Comparison of ENCODE assay signal across 16 mouse cellular contexts in the genomic region with DNA sequence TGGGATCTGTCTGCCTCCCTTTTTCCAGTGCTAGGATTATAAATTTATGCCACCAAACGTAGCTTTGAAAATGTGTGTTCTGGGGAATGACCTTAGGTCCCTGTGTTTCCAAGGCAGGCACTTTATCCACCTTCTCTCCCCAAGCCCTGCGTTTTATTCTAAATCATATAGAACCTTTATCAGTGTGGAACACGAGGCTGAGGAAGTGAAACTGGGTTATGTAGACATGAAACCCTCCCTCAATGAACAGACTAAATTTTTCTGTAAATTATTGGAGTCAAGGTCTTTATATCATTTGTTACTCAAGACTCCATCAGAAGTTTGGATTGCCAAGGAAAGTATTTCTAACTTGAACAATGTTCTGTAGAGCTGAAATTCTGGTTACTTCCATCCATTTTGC.
DNase-seq lines count a peak whose midpoint lies in the region; TF ChIP-seq lines count a peak whose summit lies in the region.
"Had no signal": no experiment of that assay in that cellular context is flagged by ENCODE, and none has a peak within 500 bp of the region (broad histone marks: within the 10 kb centered on the region; RNA-seq: fewer than 3 reads in every experiment).

No protein-coding gene starts in this region.

- H3K4me2 ChIP-seq in CH12.LX (ENCODE audit: insufficient read depth, low read depth, poor library complexity, severe bottlenecking) = no peak overlapping the region

- in situ Hi-C loops in CH12.LX (cut with MboI; ENCODE audit: low pct_ligation_motif_present, low pct_unique_long_range_greater_than_20kb, low sequenced_read_pairs) = no loop called here

- H3K79me2 ChIP-seq in CH12.LX (replicated peaks; ENCODE audit: control insufficient read depth, extremely low read depth, insufficient read depth, poor library complexity, severe bottlenecking) = no peaks in the 10 kb centered on the region

- H3K4me1 ChIP-seq in CH12.LX (ENCODE audit: control insufficient read depth in 1 of 2, insufficient read depth in 2 of 2) = peaks cover 3 to 13% of the 10 kb centered on the region in 2 experiments; a peak in 3 of 4 replicates

- dilution Hi-C loops in CH12.LX (cut with MboI; ENCODE audit: extremely low pct_ligation_motif_present, extremely low pct_unique_long_range_greater_than_20kb, low sequenced_read_pairs) = no loop called here

- no peaks in the 10 kb centered on the region for H3K9me3 ChIP-seq in CH12.LX (replicated peaks; ENCODE audit: low read length)
- H3K9me3 ChIP-seq: G1E had no signal

- TF ChIP-seq CTCF in CH12.LX (conservative IDR thresholded peaks at IDR 0.05 in 1 of 2, IDR thresholded peaks at IDR 0.05 in 1 of 2; ENCODE audit: low read depth in 2 of 2, low read length in 2 of 2) = no peak

- no peak overlapping the region for H3K27ac ChIP-seq in CH12.LX (ENCODE audit: insufficient read depth, low read depth)

- no peak for DNase-seq in CH12.LX (ENCODE audit: extremely low read depth)
- no peak for DNase-seq in heart, adult 8-10 months (ENCODE audit: low spot score)
- DNase-seq: adrenal gland, adult 2 months; adrenal gland, adult 8-10 months; adrenal gland, postnatal 10 days; adrenal gland, postnatal 14 days; adrenal gland, postnatal 25 days; adrenal gland, postnatal 36 days; B cell, adult 2 months; cerebellum, adult 11 months; cerebellum, adult 11-12 months; cerebellum, adult 18-20 months; cerebellum, adult 2 months; cerebellum, adult 8-10 months had no signal

- H3K27me3 ChIP-seq in CH12.LX (replicated peaks) = peaks cover 1% of the 10 kb centered on the region
- H3K27me3 ChIP-seq: Patski had no signal

- TF ChIP-seq RAD21 in CH12.LX (IDR thresholded peaks at IDR 0.05; ENCODE audit: low read depth, low read length) = no peak

- H3K9ac ChIP-seq in CH12.LX (ENCODE audit: insufficient read depth, low read depth) = no peak overlapping the region

- no peaks in the 10 kb centered on the region for H3K36me3 ChIP-seq in CH12.LX (replicated peaks in 1 of 2; ENCODE audit: control insufficient read depth in 1 of 2, insufficient read depth in 1 of 2, low read length in 1 of 2)
- H3K36me3 ChIP-seq: G1E had no signal

- TF ChIP-seq POLR2A in CH12.LX (IDR thresholded peaks at IDR 0.05; ENCODE audit: low read depth, low read length) = no peak

- no peak overlapping the region for H3K4me3 ChIP-seq in CH12.LX (replicated peaks in 1 of 3; ENCODE audit: low read depth in 2 of 3, low read length in 2 of 3, poor library complexity in 1 of 3)

- peak; percentile 52; the same call in 1 of the 2 replicates for TF ChIP-seq EP300 in CH12.LX (IDR thresholded peaks at IDR 0.05; ENCODE audit: low read length)

TF ChIP-seq in CH12.LX, 34 proteins besides CTCF, POLR2A, EP300 and RAD21:
- TF ChIP-seq JUND (conservative IDR thresholded peaks at IDR 0.05; ENCODE audit: low read depth, low read length) = no peak
- TF ChIP-seq IRF4 (IDR thresholded peaks at IDR 0.05; ENCODE audit: low read depth, low read length) = peak; percentile 60; the same call in 1 of the 2 replicates
